Mouse (Mus musculus) ES-E14 (cell line): Measurements from ENCODE around the gene Arhgap30. TPM values are rescaled to one million over a fixed set of nuclear protein-coding genes. Genes with fewer than 3 reads are reported as not detected.

ENCODE experiments used
- DNase-seq: peaks from one replicate; pipeline ENCODE4 v3.0.0-alpha.2; 2013; ENCODE audit warnings: low read depth, low spot score
- H3K27ac ChIP-seq: 2 replicates; pipeline ENCODE4 v1.5.1; 2012; ENCODE audit warnings: low read depth, mild to moderate bottlenecking, low read length, moderate library complexity, mixed read lengths; ENCODE audit not compliant: poor library complexity, insufficient read depth, severe bottlenecking
- H3K36me3 ChIP-seq: 2 replicates; pipeline ENCODE4 v1.6.1; 2012; ENCODE audit warnings: mild to moderate bottlenecking, low read length, moderate library complexity, mixed read lengths; ENCODE audit not compliant: control insufficient read depth, poor library complexity, insufficient read depth, severe bottlenecking
- H3K4me1 ChIP-seq, 2 experiments: fragments of 150-350 bp in 1 of 2; sonication (generic) in 1 of 2; 2 replicates each; pipeline ENCODE4 v1.6.1; 2012; ENCODE audit warnings: low read length in 2 of 2, mild to moderate bottlenecking in 1 of 2, mixed read lengths in 1 of 2; ENCODE audit not compliant: control insufficient read depth in 2 of 2, insufficient read depth in 2 of 2, poor library complexity in 1 of 2
- H3K4me3 ChIP-seq, 2 experiments: fragments of 150-350 bp in 1 of 2; sonication (generic) in 1 of 2; 2 replicates each; pipeline ENCODE4 v1.5.1; 2012; ENCODE audit warnings: low read length in 2 of 2, low read depth in 1 of 2, mild to moderate bottlenecking in 1 of 2, mixed read lengths in 1 of 2; ENCODE audit not compliant: insufficient read depth in 1 of 2, poor library complexity in 1 of 2, severe bottlenecking in 1 of 2
- H3K9ac ChIP-seq: 2 replicates; pipeline ENCODE4 v1.6.1; 2012; ENCODE audit warnings: low read depth, mild to moderate bottlenecking, low read length, mixed read lengths; ENCODE audit not compliant: poor library complexity, insufficient read depth, severe bottlenecking
- H3K9me3 ChIP-seq: fragments of 150-350 bp; sonication (generic); 2 replicates; pipeline ENCODE4 v1.6.1; 2012; ENCODE audit warnings: low read depth, mild to moderate bottlenecking, low read length; ENCODE audit not compliant: control insufficient read depth, insufficient read depth
- CHD2 ChIP-seq: IDR thresholded peaks from 2 replicates; pipeline ENCODE4 v1.6.1; 2014; ENCODE audit warnings: mild to moderate bottlenecking, low read depth, low read length, inconsistent platforms
- HCFC1 ChIP-seq: IDR thresholded peaks from 2 replicates; pipeline ENCODE4 v1.6.1; 2012; ENCODE audit warnings: low read length, inconsistent platforms, borderline replicate concordance; ENCODE audit not compliant: insufficient read depth
- MAFK ChIP-seq: IDR thresholded peaks from 2 replicates; pipeline ENCODE4 v1.6.1; 2014; ENCODE audit warnings: mild to moderate bottlenecking, low read depth, low read length, inconsistent platforms; ENCODE audit not compliant: insufficient read depth
- ZC3H11A ChIP-seq: IDR thresholded peaks from 2 replicates; pipeline ENCODE4 v1.6.1; 2012; ENCODE audit warnings: low read depth, mild to moderate bottlenecking, inconsistent platforms, low read length, borderline replicate concordance
- ZNF384 ChIP-seq: IDR thresholded peaks from 2 replicates; pipeline ENCODE4 v1.6.1; 2012; ENCODE audit warnings: low read depth, low read length, inconsistent platforms
- in situ Hi-C, 2 experiments: fragments of 600-800 bp; cut with MboI; formaldehyde crosslinking; loops; one replicate each; pipeline ENCODE4 v1.15.1; 2025; ENCODE audit warnings: low sequenced_read_pairs in 2 of 2, inconsistent platforms in 1 of 2; ENCODE audit not compliant: unreplicated experiment in 2 of 2
- total RNA-seq: library from RNA; depleted of rRNA; stranded (reverse); fragments of 300-350 nt; gene quantifications from 2 replicates; pipeline ENCODE4 v1.2.3, GENCODE M21; 2012

The Arhgap30 gene
- total RNA-seq, 1 experiment, result 8.0 TPM

DNA sequence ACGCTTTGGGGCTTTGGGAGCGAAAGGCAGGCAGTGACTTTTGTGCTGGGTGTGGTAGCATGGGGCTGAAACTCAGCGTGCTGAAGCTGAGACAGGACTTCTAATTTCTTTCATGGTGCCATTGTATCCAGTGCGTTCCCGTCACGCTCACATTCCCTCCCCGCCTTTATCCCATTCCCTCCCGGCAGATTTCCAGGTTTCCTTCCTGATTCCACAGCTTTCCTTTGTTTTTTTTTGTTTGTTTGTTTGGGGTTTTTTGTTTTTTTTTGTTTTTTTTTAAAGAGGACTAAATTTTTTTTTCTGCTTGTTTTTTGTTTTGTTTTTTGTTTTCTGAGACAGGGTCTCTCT lies 53.6 kb downstream of the Arhgap30 start:
- no peak overlapping the region; the same call in 1 of the 2 replicates for H3K9ac ChIP-seq
- H3K4me3 ChIP-seq, result no peak overlapping the region
- in situ Hi-C loops, result no loop called here

DNA sequence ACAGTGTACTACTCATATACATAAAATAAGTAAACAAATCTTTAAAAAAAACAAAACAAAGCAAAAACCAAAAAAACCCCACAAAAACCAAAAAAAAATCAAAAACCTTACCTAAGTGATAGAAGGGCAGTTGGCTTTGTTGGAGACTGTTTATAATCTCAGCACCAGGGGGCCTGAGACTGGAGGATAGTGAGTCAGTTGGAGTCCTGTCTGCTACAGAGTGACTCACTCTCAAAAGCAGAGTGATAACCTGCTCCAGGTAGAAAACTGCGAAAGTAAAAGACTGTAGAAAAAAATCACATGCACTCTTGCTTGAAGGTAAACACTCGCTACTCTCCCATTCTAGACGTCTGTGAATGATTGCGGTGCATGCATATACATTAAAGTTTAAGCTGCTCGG lies 56.3 kb downstream of the Arhgap30 start:
- H3K36me3 ChIP-seq, result no peaks in the 10 kb centered on the region; the same call in 1 of the 2 replicates
- no peak overlapping the region for H3K4me3 ChIP-seq
- H3K9ac ChIP-seq, result no peak overlapping the region
- in situ Hi-C loops, result no loop called here
- no peak for DNase-seq
- H3K9me3 ChIP-seq, result no peaks in the 10 kb centered on the region
- TF ChIP-seq MAFK (no peak), ZC3H11A (no peak), ZNF384 (no peak), HCFC1 (no peak), CHD2 (no peak)
- no peak overlapping the region for H3K27ac ChIP-seq
- H3K4me1 ChIP-seq, result peaks cover 0 to 15% of the 10 kb centered on the region in 2 experiments; a peak in 2 of 4 replicates

More for the DNA sequence above, 53.6 kb downstream of the Arhgap30 start:
- DNase-seq, result no peak
- H3K4me1 ChIP-seq, result peaks cover 7 to 20% of the 10 kb centered on the region in 2 experiments; a peak in 3 of 4 replicates
- no peaks in the 10 kb centered on the region; the same call in 1 of the 2 replicates for H3K36me3 ChIP-seq
- no peak overlapping the region for H3K27ac ChIP-seq
- no peaks in the 10 kb centered on the region for H3K9me3 ChIP-seq
- TF ChIP-seq ZC3H11A, result no peak

DNA sequence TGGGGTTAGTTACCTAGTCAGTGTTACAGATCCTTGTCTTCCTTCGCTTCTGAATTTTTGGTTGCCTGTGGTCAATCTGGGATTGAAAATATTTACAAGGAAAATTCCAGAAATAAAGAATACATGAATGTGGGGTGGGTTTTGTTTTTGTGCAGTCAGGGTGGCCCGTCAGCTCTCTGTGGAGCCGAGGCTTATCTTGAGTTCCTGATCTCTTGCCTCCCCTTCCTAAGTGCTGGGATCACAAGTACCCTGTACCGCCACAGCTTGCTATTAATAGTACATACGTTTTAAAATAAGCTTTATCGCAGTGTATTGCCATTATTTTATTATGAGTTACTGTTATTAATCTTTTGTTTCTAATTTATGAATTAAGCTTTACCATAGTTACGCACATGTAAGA lies 58.1 kb downstream of the Arhgap30 start:
- in situ Hi-C loops, result no loop called here
- H3K4me3 ChIP-seq, result no peak overlapping the region
- no peak for DNase-seq
- no peak for TF ChIP-seq MAFK
- TF ChIP-seq ZC3H11A, result no peak
- no peak for TF ChIP-seq ZNF384
- TF ChIP-seq CHD2, result no peak
- no peak for TF ChIP-seq HCFC1
- no peak overlapping the region for H3K27ac ChIP-seq
- H3K9me3 ChIP-seq, result no peaks in the 10 kb centered on the region
- no peaks in the 10 kb centered on the region; the same call in 1 of the 2 replicates for H3K36me3 ChIP-seq
- H3K4me1 ChIP-seq, result peaks cover 0 to 8% of the 10 kb centered on the region in 2 experiments; a peak in 1 of 4 replicates
- no peak overlapping the region for H3K9ac ChIP-seq

DNA sequence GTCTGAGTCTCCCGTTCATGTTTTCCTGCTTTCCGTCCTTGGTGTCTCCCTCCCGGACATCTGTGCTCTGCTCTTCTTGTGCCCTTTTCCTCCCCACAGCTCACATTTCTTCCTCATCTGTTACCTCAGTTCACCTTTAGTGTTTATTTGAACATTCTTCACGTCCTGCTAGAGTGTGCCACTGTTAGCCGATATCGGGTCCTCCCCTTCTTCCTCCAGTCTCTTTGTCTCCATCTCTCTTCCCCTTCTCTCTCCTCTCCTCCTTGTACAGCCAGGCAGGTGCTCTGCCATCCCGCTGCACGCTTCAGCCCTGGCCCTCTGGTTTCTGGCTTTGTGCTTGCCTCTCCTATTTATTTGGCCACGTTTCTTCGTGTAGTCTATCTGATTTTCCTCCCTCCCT lies 58.9 kb downstream of the Arhgap30 start:
- Histone ChIP-seq H3K9me3 (no peaks in the 10 kb centered on the region), H3K36me3 (no peaks in the 10 kb centered on the region; the same call in 1 of the 2 replicates), H3K4me3 (no peak overlapping the region), H3K27ac (no peak overlapping the region), H3K4me1 (peaks cover 2 to 11% of the 10 kb centered on the region in 2 experiments; a peak in 3 of 4 replicates), H3K9ac (peak overlapping the region; percentile 18; the same call in 1 of the 2 replicates)
- in situ Hi-C loops, result no loop called here
- TF ChIP-seq ZNF384 (no peak), HCFC1 (no peak), ZC3H11A (no peak), CHD2 (no peak), MAFK (no peak)
- DNase-seq, result no peak

DNA sequence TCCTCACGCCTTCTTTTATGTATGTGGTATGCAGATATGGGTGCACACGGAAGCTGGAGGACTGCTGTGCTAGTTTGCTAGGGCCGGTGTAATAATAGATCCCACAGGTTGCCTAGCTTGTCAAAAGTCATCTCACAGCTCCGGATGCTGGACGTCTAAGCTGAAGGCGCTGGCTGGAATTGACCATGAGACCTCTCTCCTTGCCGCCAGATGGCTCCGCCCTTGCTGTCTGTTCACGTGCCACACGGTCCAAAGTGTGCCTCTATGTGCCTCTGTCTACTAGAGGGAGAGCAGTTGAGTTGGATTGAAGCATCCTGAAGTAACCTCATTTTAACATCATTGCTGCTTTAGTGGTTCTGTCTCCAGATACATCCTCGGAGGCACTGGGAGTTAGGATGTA lies 61.3 kb downstream of the Arhgap30 start:
- TF ChIP-seq MAFK (no peak), HCFC1 (no peak), CHD2 (no peak), ZNF384 (no peak), ZC3H11A (no peak)
- no peak overlapping the region for H3K27ac ChIP-seq
- peaks cover 2% of the 10 kb centered on the region; the same call in 1 of the 2 replicates for H3K36me3 ChIP-seq
- no peak for DNase-seq
- H3K9ac ChIP-seq, result no peak overlapping the region
- H3K4me3 ChIP-seq, result no peak overlapping the region
- in situ Hi-C loops, result no loop called here
- no peaks in the 10 kb centered on the region for H3K9me3 ChIP-seq
- H3K4me1 ChIP-seq, result peaks cover 2 to 8% of the 10 kb centered on the region in 2 experiments; a peak in 3 of 4 replicates
